Mouse (Mus musculus) kidney, postnatal 0 days (tissue): ENCODE measurements at regions not wholly inside any gene's neighbourhood (a gene's known extent, or its start where the extent isn't known, plus 50 kb on each side); places are given as distances from the start of the nearest gene placed in this dataset.

Experiments used
- ATAC-seq: fragments of 200-750 bp; cut with Nextera tagmentation; replicated peaks from 2 replicates; pipeline ENCODE4 v1.8.0; 2017; ENCODE audit warnings: low read depth, moderate number of reproducible peaks, moderate TSS enrichment, moderate library complexity; ENCODE audit not compliant: low FRiP score
- DNase-seq: peaks from one replicate; pipeline ENCODE4 v3.0.0-alpha.2; 2016; ENCODE audit warnings: low spot score
- H3K27ac ChIP-seq: fragments of 300-500 bp; sonication (generic); 2 replicates; pipeline ENCODE4 v1.5.1; 2014; ENCODE audit warnings: mild to moderate bottlenecking
- H3K27me3 ChIP-seq: fragments of 300-500 bp; sonication (generic); 2 replicates; pipeline ENCODE4 v1.6.1; 2014; ENCODE audit warnings: low read length, mixed read lengths; ENCODE audit not compliant: insufficient read depth
- H3K36me3 ChIP-seq: fragments of 300-500 bp; sonication (generic); 2 replicates; pipeline ENCODE4 v1.6.1; 2014; ENCODE audit warnings: low read length, mixed read lengths; ENCODE audit not compliant: insufficient read depth
- H3K4me1 ChIP-seq: fragments of 300-500 bp; sonication (generic); replicated peaks from 2 replicates; pipeline ENCODE4 v1.6.1; 2014; ENCODE audit warnings: antibody characterized with exemption, low read length, mixed read lengths; ENCODE audit not compliant: insufficient read depth
- H3K4me2 ChIP-seq: fragments of 300-500 bp; sonication (generic); 2 replicates; pipeline ENCODE4 v1.6.1; 2014; ENCODE audit warnings: mild to moderate bottlenecking, low read length, moderate library complexity, mixed read lengths
- H3K4me3 ChIP-seq: fragments of 300-500 bp; sonication (generic); replicated peaks from 2 replicates; pipeline ENCODE4 v1.5.1; 2014; ENCODE audit warnings: low read depth, low read length
- H3K9ac ChIP-seq: fragments of 300-500 bp; sonication (generic); 2 replicates; pipeline ENCODE4 v1.6.1; 2014; ENCODE audit warnings: low read depth, low read length
- H3K9me3 ChIP-seq: fragments of 300-500 bp; sonication (generic); replicated peaks from 2 replicates; pipeline ENCODE4 v1.6.1; 2016; ENCODE audit warnings: low read length, inconsistent platforms, mixed read lengths
- CTCF ChIP-seq: IDR thresholded peaks from 2 replicates; pipeline ENCODE4 v1.5.1; 2016; ENCODE audit warnings: antibody characterized with exemption, low read depth, mild to moderate bottlenecking, moderate library complexity
- WGBS: fragments of 180-500 bp; shearing (Covaris S2); extraction: QIAGEN DNeasy Blood & Tissue Kit; methylation state at CpG from one replicate; pipeline ENCODE4 v1.1.7; 2014; 5-methylcytosine and 5-hydroxymethylcytosine counted together

DNA sequence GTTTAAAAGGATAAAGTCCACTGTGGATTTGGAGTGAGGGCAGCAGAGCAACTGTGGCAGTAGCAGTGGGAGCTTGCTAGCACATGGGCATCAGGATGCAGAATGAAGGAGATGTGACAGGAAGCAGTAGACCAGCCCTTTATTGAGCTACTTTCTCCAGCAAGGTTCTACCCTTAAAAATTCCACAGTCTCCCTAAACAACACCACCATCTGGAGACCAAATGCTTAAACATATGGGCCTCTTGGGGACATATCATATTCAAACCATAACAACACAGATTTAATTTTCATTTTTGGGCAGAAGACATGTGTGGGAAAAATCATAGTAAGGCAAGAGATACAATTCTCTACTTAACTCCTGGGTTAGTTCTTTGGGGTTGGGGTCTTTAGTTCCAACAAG lies 656.1 kb downstream of the Ets1 start:
- no peak overlapping the region for H3K9ac ChIP-seq
- ATAC-seq (no peak), DNase-seq (no peak)
- no peak for TF ChIP-seq CTCF
- H3K9me3 ChIP-seq = no peaks in the 10 kb centered on the region
- no peak overlapping the region for H3K4me3 ChIP-seq
- no peaks in the 10 kb centered on the region for H3K36me3 ChIP-seq
- H3K27ac ChIP-seq = no peak overlapping the region
- no peaks in the 10 kb centered on the region for H3K4me1 ChIP-seq
- H3K4me2 ChIP-seq = no peak overlapping the region
- H3K27me3 ChIP-seq = no peaks in the 10 kb centered on the region

- ATAC-seq = no peak
- whole genome bisulfite sequencing = 9% methylated on average over 2 of the region's 2 CpGs
- H3K4me2 ChIP-seq = no peak overlapping the region
- no peaks in the 10 kb centered on the region for H3K4me1 ChIP-seq
- H3K27ac ChIP-seq = no peak overlapping the region
- H3K4me3 ChIP-seq = no peak overlapping the region
- no peak for DNase-seq
- no peak overlapping the region for H3K9ac ChIP-seq
- no peaks in the 10 kb centered on the region for H3K36me3 ChIP-seq
- H3K9me3 ChIP-seq = no peaks in the 10 kb centered on the region
- TF ChIP-seq CTCF = no peak
- H3K27me3 ChIP-seq = no peaks in the 10 kb centered on the region
Observed at GRCm38 (mm10) chr9:33295925-33296324, 659.9 kb downstream of the Ets1 start.

- no peak overlapping the region for H3K27ac ChIP-seq
- no peak for DNase-seq
- no peak for TF ChIP-seq CTCF
- 59% methylated on average over 1 of the region's 1 CpGs for WGBS
- ATAC-seq = no peak
- H3K9ac ChIP-seq = no peak overlapping the region
- H3K4me3 ChIP-seq = no peak overlapping the region
- H3K9me3 ChIP-seq = no peaks in the 10 kb centered on the region
- no peak overlapping the region for H3K4me2 ChIP-seq
- H3K4me1 ChIP-seq = no peaks in the 10 kb centered on the region
- H3K36me3 ChIP-seq = no peaks in the 10 kb centered on the region
- no peaks in the 10 kb centered on the region for H3K27me3 ChIP-seq
Observed at GRCm38 (mm10) chr9:33319525-33320025, 683.6 kb downstream of the Ets1 start.

DNA sequence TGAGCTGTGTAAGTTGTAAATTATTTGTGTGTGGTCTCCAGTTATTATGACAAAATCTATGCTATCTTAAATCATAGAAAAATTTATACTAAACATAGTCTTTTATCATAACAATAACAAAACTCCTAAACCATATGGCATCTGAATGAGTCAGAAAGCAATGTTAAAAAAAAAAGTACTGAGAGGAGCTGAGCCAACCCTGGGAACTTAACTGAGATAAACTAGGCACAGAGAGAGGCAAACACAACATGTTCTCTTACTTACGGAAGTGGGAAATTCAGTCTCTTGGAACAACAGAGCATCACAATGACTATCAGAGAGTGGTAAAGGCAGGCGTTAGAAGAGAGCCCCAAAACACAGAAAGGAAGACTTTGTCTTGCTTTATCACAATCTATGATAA lies 691.7 kb downstream of the Ets1 start:
- Histone ChIP-seq H3K4me1 (no peaks in the 10 kb centered on the region), H3K36me3 (no peaks in the 10 kb centered on the region), H3K4me2 (no peak overlapping the region), H3K9me3 (no peaks in the 10 kb centered on the region), H3K4me3 (no peak overlapping the region), H3K27me3 (no peaks in the 10 kb centered on the region), H3K27ac (no peak overlapping the region), H3K9ac (no peak overlapping the region)
- DNase-seq (peak; percentile 42), ATAC-seq (no peak)
- TF ChIP-seq CTCF = no peak
- 74% methylated on average over 2 of the region's 2 CpGs for WGBS

DNA sequence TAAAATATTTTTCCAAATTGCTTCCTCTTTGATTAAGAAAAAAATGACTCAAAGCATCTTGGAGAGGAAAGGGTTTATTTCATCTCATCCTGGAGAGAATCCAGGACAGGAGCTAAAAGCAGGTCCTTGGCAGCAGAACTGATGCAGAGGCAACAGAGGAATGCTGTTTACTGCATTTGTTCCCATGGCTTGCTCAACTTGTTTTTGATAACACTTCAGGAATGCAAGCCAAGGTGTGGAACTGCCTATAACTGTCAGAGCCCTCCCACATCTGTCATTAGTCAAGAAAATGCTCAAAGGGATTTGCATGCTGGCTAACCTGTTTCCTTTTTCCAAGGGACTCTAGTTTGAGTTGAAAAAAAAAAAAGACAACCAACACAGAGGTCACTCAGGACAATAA lies 714.2 kb downstream of the Ets1 start:
- DNase-seq (peak; percentile 4), ATAC-seq (no peak)
- Histone ChIP-seq H3K4me1 (no peaks in the 10 kb centered on the region), H3K36me3 (no peaks in the 10 kb centered on the region), H3K27me3 (no peaks in the 10 kb centered on the region), H3K9ac (no peak overlapping the region), H3K4me3 (no peak overlapping the region), H3K4me2 (no peak overlapping the region), H3K27ac (no peak overlapping the region), H3K9me3 (no peaks in the 10 kb centered on the region)
- TF ChIP-seq CTCF = no peak

DNA sequence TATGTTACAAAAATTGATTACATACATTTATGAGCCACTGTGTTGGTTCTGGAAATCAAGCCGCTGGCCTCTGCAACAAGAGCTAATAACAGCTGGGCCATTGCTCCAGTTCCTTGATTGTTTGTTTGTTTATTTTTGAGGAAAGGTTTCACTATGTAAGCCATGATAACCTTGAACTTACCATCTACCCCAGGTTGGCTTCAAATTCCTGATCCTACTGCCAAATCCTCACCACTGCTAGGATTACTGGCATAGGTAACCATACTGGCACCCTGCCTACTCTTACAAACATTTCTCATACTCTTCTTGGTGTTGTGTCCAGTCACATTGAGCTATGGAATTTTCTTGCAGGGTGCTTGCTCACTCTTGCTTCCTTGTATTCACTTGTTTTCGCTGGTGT lies 720.6 kb downstream of the Ets1 start:
- no peak for TF ChIP-seq CTCF
- ATAC-seq (no peak), DNase-seq (no peak)
- WGBS = 80% methylated on average over 2 of the region's 2 CpGs
- no peak overlapping the region for H3K27ac ChIP-seq
- H3K27me3 ChIP-seq = no peaks in the 10 kb centered on the region
- no peak overlapping the region for H3K4me3 ChIP-seq
- no peaks in the 10 kb centered on the region for H3K4me1 ChIP-seq
- no peak overlapping the region for H3K9ac ChIP-seq
- no peaks in the 10 kb centered on the region for H3K36me3 ChIP-seq
- H3K4me2 ChIP-seq = no peak overlapping the region
- no peaks in the 10 kb centered on the region for H3K9me3 ChIP-seq

- Histone ChIP-seq H3K27ac (no peak overlapping the region), H3K9me3 (no peaks in the 10 kb centered on the region), H3K36me3 (no peaks in the 10 kb centered on the region), H3K4me3 (no peak overlapping the region), H3K9ac (no peak overlapping the region), H3K27me3 (no peaks in the 10 kb centered on the region), H3K4me1 (no peaks in the 10 kb centered on the region), H3K4me2 (no peak overlapping the region)
- TF ChIP-seq CTCF = no peak
- ATAC-seq (no peak), DNase-seq (no peak)
- 71% methylated on average over 5 of the region's 5 CpGs for WGBS
Observed at GRCm38 (mm10) chr9:33360966-33361365, 724.9 kb downstream of the Ets1 start.
